Mouse (Mus musculus): ENCODE results near the gene Nrn1l. TPM values are rescaled to one million over a fixed set of nuclear protein-coding genes. Genes with fewer than 3 reads are reported as not detected.
A peak's percentile ranks its signal among the peaks of the same experiment; 100 is the strongest.

The Nrn1l gene
- polyA plus RNA-seq (2012; rRNA removed) = 1.4 and 1.7 TPM in 2 replicates

- DNase-seq (ENCODE audit: low read depth) = no peak
Measured at GRCm38 (mm10) chr8:105893339-105893738, at the start of gene Nrn1l. Gene Nrn1l, plus strand, starts transcription at chr8:105893567.

GRCm38 (mm10) chr8:105846678-105847077 is 46.7 kb upstream of the Nrn1l start:
- DNase-seq (ENCODE audit: low read depth) = no peak

GRCm38 (mm10) chr8:105850014-105850413 is 43.4 kb upstream of the Nrn1l start:
- no peak for DNase-seq (ENCODE audit: low read depth)

GRCm38 (mm10) chr8:105850611-105851010 is 42.8 kb upstream of the Nrn1l start:
- no peak for DNase-seq (ENCODE audit: low read depth)

GRCm38 (mm10) chr8:105851651-105852143 is 41.7 kb upstream of the Nrn1l start:
- DNase-seq (ENCODE audit: low read depth) = no peak

GRCm38 (mm10) chr8:105852146-105852729 is 41.1 kb upstream of the Nrn1l start:
- no peak for DNase-seq (ENCODE audit: low read depth)

- no peak for DNase-seq (ENCODE audit: low read depth)
Measured at GRCm38 (mm10) chr8:105853178-105853577, 40.2 kb upstream of the Nrn1l start, which contains the start of gene Cenpt. Gene Cenpt, minus strand, starts transcription at chr8:105853278.

- DNase-seq (ENCODE audit: low read depth) = no peak
Measured at GRCm38 (mm10) chr8:105854303-105854702, 39.1 kb upstream of the Nrn1l start.

GRCm38 (mm10) chr8:105854715-105855216 is 38.6 kb upstream of the Nrn1l start, which contains the start of gene Thap11:
Gene Thap11, plus strand, starts transcription at chr8:105855132.
- DNase-seq (ENCODE audit: low read depth) = no peak

- DNase-seq (ENCODE audit: low read depth) = no peak
Measured at GRCm38 (mm10) chr8:105855248-105856167, 37.9 kb upstream of the Nrn1l start.

GRCm38 (mm10) chr8:105856168-105856835 is 37.1 kb upstream of the Nrn1l start:
- no peak for DNase-seq (ENCODE audit: low read depth)

- no peak for DNase-seq (ENCODE audit: low read depth)
Measured at GRCm38 (mm10) chr8:105858495-105858894, 34.9 kb upstream of the Nrn1l start.

- no peak for DNase-seq (ENCODE audit: low read depth)
Measured at GRCm38 (mm10) chr8:105859314-105859713, 34.1 kb upstream of the Nrn1l start.

GRCm38 (mm10) chr8:105860143-105860981 is 33.0 kb upstream of the Nrn1l start, which contains the start of gene Nutf2:
Gene Nutf2, plus strand, starts transcription at chr8:105860580.
- peak; percentile 86 for DNase-seq (ENCODE audit: low read depth)

GRCm38 (mm10) chr8:105861951-105862350 is 31.4 kb upstream of the Nrn1l start:
- no peak for DNase-seq (ENCODE audit: low read depth)

GRCm38 (mm10) chr8:105866364-105867029 is 26.9 kb upstream of the Nrn1l start:
- DNase-seq (ENCODE audit: low read depth) = no peak

- DNase-seq (ENCODE audit: low read depth) = no peak
Measured at GRCm38 (mm10) chr8:105874301-105874700, 19.1 kb upstream of the Nrn1l start.

GRCm38 (mm10) chr8:105880754-105881520 is 12.4 kb upstream of the Nrn1l start, which contains the start of gene Edc4:
Gene Edc4, plus strand, starts transcription at chr8:105880881.
- no peak for DNase-seq (ENCODE audit: low read depth)

- DNase-seq (ENCODE audit: low read depth) = no peak
Measured at GRCm38 (mm10) chr8:105889756-105890465, 3.5 kb upstream of the Nrn1l start.

Measured in gonadal fat pad, adult 2 months (tissue).